Mouse (Mus musculus): ENCODE measurements around the gene Ddx43. TPM values are rescaled to one million over a fixed set of nuclear protein-coding genes. Genes with fewer than 3 reads are reported as not detected.
A peak's percentile ranks its signal among the peaks of the same experiment; 100 is the strongest.

The Ddx43 gene
- polyA plus RNA-seq, 1 experiment from 2014 or later = 0.75 TPM

DNA sequence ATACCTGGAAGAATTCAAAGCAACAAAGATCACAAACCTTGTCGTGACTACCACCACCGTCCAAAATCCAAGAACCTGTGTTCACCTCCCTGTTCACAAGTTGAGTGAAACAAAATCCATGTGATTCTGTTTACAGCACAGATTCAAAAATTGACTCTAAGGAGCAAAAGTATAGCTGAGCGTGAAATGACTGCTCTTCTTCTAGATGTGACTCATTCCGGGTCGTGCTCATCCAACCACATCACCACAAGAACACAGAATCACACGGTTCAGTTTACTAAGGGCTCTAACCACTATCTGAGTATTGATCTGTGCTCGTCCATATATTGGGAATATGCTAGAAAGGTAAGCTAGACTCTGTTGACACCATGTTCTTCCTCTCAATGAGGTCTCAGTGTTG, 8.6 kb upstream of the Ddx43 start:
- no peaks in the 10 kb centered on the region for H3K27me3 ChIP-seq (ENCODE audit: control insufficient read depth, insufficient read depth, low read length)
- H3K4me3 ChIP-seq (replicated peaks; ENCODE audit: low read length) = no peak overlapping the region
- ATAC-seq (ENCODE audit: low FRiP score) (no peak), DNase-seq (ENCODE audit: low spot score) (no peak)
- WGBS = 92% methylated on average over 7 of the region's 7 CpGs
- H3K9me3 ChIP-seq (ENCODE audit: control insufficient read depth, low read length) = no peaks in the 10 kb centered on the region
- H3K36me3 ChIP-seq (replicated peaks; ENCODE audit: control insufficient read depth, insufficient read depth) = no peaks in the 10 kb centered on the region
- no peak overlapping the region for H3K27ac ChIP-seq
- no peak overlapping the region for H3K9ac ChIP-seq
- H3K4me1 ChIP-seq (replicated peaks; ENCODE audit: control insufficient read depth, insufficient read depth, low read length) = no peaks in the 10 kb centered on the region
- H3K4me2 ChIP-seq (replicated peaks) = no peak overlapping the region

DNA sequence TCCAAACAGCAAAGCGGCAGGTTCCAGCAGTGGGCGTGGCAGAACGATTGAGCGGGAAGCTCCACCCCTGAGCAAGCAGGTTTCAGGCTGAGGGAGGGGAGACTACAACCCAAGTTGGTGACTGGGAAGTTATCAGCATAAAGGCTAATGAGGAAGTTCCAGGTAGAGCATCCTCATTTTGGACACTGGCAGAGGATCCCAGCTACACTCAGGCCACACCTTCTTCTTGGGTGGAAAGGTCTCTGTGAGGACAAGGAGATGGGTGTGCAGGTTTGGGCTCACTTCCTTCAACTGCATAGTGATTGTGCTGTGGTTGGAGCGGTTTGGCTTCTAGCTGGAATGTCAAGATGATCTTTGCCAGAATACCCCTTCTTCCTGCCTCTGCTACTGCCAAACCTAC, 5.6 kb upstream of the Ddx43 start:
- Histone ChIP-seq H3K9ac (no peak overlapping the region), H3K27ac (no peak overlapping the region), H3K4me3 (replicated peaks; ENCODE audit: low read length) (no peak overlapping the region), H3K4me1 (replicated peaks; ENCODE audit: control insufficient read depth, insufficient read depth, low read length) (no peaks in the 10 kb centered on the region), H3K36me3 (replicated peaks; ENCODE audit: control insufficient read depth, insufficient read depth) (no peaks in the 10 kb centered on the region), H3K27me3 (ENCODE audit: control insufficient read depth, insufficient read depth, low read length) (peaks cover 26% of the 10 kb centered on the region), H3K9me3 (ENCODE audit: control insufficient read depth, low read length) (no peaks in the 10 kb centered on the region), H3K4me2 (replicated peaks) (no peak overlapping the region)
- ATAC-seq (ENCODE audit: low FRiP score) = no peak
- WGBS = 53% methylated on average over 5 of the region's 5 CpGs
- no peak for DNase-seq (ENCODE audit: low spot score)

DNA sequence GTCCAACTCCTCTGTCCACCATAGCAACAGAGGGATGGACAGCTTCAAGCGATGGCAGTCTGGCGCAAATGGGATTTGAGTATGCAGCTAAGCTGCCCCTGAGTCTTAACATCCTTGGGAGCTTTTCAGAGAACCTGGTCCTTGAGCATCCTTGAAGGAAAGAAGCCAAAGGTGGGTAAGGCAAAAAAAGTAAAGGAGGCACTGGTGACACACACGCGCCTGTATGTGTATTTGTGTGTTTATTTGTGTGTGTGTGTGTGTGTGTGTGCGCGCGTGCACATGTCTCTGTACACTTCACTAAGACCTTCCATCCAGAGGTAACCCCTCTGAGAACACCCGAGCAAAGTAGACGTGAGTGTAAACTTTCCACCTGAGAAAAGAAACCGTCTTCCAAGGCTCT, 1.8 kb upstream of the Ddx43 start:
- 90% methylated on average over 10 of the region's 10 CpGs for WGBS
- Histone ChIP-seq H3K4me3 (replicated peaks; ENCODE audit: low read length) (no peak overlapping the region), H3K27me3 (ENCODE audit: control insufficient read depth, insufficient read depth, low read length) (peaks cover 61% of the 10 kb centered on the region)

DNA sequence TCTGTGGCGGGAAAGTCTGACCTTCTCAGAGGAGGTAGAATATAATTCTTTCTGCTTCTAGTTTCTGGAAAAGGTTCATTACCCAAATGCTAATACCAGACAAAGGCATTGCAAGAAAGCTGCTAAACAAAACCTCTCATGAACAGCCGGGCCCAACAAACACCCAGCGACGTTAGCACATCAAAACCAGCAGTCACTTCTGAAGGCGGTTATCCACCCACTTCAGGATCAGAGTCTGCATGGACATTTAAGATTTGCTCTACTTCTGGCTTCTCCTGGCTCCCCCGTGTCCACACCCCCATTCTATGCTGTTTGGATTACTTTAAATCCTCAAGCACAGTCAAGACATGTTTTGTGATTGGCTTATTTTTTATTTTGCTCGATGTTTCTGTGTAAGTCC, 975 bp upstream of the Ddx43 start:
- Histone ChIP-seq H3K36me3 (replicated peaks; ENCODE audit: control insufficient read depth, insufficient read depth) (no peaks in the 10 kb centered on the region), H3K27me3 (ENCODE audit: control insufficient read depth, insufficient read depth, low read length) (peaks cover 61% of the 10 kb centered on the region), H3K4me2 (replicated peaks) (no peak overlapping the region), H3K4me3 (replicated peaks; ENCODE audit: low read length) (no peak overlapping the region), H3K4me1 (replicated peaks; ENCODE audit: control insufficient read depth, insufficient read depth, low read length) (peaks cover 4% of the 10 kb centered on the region; the same call in 1 of the 2 replicates), H3K9me3 (ENCODE audit: control insufficient read depth, low read length) (no peaks in the 10 kb centered on the region), H3K9ac (no peak overlapping the region), H3K27ac (no peak overlapping the region)
- ATAC-seq (ENCODE audit: low FRiP score) = no peak
- 66% methylated on average over 7 of the region's 7 CpGs for WGBS
- no peak for DNase-seq (ENCODE audit: low spot score)

More for the DNA sequence above, 1.8 kb upstream of the Ddx43 start:
- H3K4me1 ChIP-seq (replicated peaks; ENCODE audit: control insufficient read depth, insufficient read depth, low read length) = peaks cover 4% of the 10 kb centered on the region; the same call in 1 of the 2 replicates
- no peak overlapping the region for H3K27ac ChIP-seq
- no peak overlapping the region for H3K9ac ChIP-seq
- DNase-seq (ENCODE audit: low spot score) = no peak
- H3K36me3 ChIP-seq (replicated peaks; ENCODE audit: control insufficient read depth, insufficient read depth) = no peaks in the 10 kb centered on the region
- no peak for ATAC-seq (ENCODE audit: low FRiP score)
- no peaks in the 10 kb centered on the region for H3K9me3 ChIP-seq (ENCODE audit: control insufficient read depth, low read length)
- H3K4me2 ChIP-seq (replicated peaks) = no peak overlapping the region

DNA sequence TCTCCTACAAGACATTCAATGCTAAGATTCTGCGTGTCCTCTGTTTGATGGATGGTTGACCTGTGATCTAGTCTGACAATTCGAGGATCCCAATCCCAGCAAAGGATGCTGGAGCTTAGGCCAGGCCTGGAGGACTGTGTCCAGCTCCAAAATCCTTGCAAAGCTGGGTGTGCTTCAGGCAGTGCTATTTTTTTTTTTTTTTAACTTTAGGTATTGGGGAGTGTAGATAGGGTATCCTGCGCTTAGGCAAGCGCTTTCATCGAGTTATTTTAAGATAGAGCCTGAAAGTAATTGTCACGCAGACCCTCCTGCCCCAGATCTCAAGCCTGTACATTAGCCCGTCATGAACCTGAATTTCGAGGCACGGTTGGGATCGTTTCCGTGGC, 340 bp upstream of the Ddx43 start:
- Histone ChIP-seq H3K4me2 (replicated peaks) (peak overlapping the region; percentile 64), H3K9ac (no peak overlapping the region), H3K4me3 (replicated peaks; ENCODE audit: low read length) (peak overlapping the region; percentile 51), H3K36me3 (replicated peaks; ENCODE audit: control insufficient read depth, insufficient read depth) (no peaks in the 10 kb centered on the region), H3K27me3 (ENCODE audit: control insufficient read depth, insufficient read depth, low read length) (peaks cover 61% of the 10 kb centered on the region), H3K4me1 (replicated peaks; ENCODE audit: control insufficient read depth, insufficient read depth, low read length) (peaks cover 4% of the 10 kb centered on the region; the same call in 1 of the 2 replicates), H3K9me3 (ENCODE audit: control insufficient read depth, low read length) (no peaks in the 10 kb centered on the region), H3K27ac (no peak overlapping the region)
- DNase-seq (ENCODE audit: low spot score) (no peak), ATAC-seq (ENCODE audit: low FRiP score) (no peak)
- 41% methylated on average over 11 of the region's 11 CpGs for WGBS

DNA sequence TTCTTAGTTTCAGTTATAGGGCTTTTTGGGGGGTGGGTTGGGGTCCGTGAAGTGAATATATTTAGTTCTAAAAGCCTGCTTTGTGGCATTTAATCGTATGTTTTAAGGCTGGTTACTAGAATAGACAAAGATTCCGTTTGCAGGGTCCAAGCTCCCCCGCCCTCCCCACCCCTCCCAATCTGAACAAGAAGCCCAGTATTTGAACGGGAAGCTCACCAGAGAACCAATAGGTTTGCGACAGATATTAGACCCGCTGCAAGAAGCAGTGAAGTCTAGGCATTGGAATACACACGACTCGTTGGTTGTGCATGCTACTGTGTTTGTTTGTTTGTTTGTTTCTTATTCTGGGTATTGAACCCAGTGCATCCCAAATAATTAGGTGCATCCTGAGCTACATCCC, 940 bp downstream of the Ddx43 start:
- Histone ChIP-seq H3K4me3 (replicated peaks; ENCODE audit: low read length) (no peak overlapping the region; the same call in 1 of the 2 replicates), H3K36me3 (replicated peaks; ENCODE audit: control insufficient read depth, insufficient read depth) (no peaks in the 10 kb centered on the region), H3K27me3 (ENCODE audit: control insufficient read depth, insufficient read depth, low read length) (peaks cover 61% of the 10 kb centered on the region), H3K4me2 (replicated peaks) (no peak overlapping the region), H3K4me1 (replicated peaks; ENCODE audit: control insufficient read depth, insufficient read depth, low read length) (peaks cover 4% of the 10 kb centered on the region; the same call in 1 of the 2 replicates), H3K27ac (no peak overlapping the region), H3K9ac (no peak overlapping the region), H3K9me3 (ENCODE audit: control insufficient read depth, low read length) (no peaks in the 10 kb centered on the region)
- 71% methylated on average over 9 of the region's 9 CpGs for WGBS
- ATAC-seq (ENCODE audit: low FRiP score) (no peak), DNase-seq (ENCODE audit: low spot score) (no peak)

DNA sequence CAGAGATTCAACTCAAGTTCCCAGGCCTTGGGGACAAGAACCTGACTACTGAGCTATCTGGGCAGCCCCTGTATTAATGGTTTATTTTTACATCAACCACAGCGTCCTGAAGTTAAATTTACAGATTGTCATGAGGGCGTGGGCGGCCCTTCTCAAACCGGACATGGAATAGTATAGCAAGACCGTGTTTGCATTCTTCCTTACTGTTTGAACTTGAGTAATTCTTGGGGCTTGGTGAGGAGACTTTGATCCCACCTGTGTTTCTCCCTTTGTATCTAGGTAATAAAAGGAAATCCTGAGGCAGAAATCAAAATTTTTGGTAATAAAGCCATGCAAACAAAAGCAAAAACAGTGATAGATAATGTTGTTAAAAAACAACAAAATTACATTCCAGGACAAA, 5.0 kb downstream of the Ddx43 start:
- Histone ChIP-seq H3K4me2 (replicated peaks) (no peak overlapping the region), H3K27ac (no peak overlapping the region), H3K4me1 (replicated peaks; ENCODE audit: control insufficient read depth, insufficient read depth, low read length) (peaks cover 4% of the 10 kb centered on the region; the same call in 1 of the 2 replicates), H3K9ac (no peak overlapping the region), H3K9me3 (ENCODE audit: control insufficient read depth, low read length) (no peaks in the 10 kb centered on the region), H3K36me3 (replicated peaks; ENCODE audit: control insufficient read depth, insufficient read depth) (no peaks in the 10 kb centered on the region), H3K4me3 (replicated peaks; ENCODE audit: low read length) (no peak overlapping the region), H3K27me3 (ENCODE audit: control insufficient read depth, insufficient read depth, low read length) (peaks cover 30% of the 10 kb centered on the region)
- 91% methylated on average over 5 of the region's 5 CpGs for WGBS
- ATAC-seq (ENCODE audit: low FRiP score) = no peak
- DNase-seq (ENCODE audit: low spot score) = no peak

DNA sequence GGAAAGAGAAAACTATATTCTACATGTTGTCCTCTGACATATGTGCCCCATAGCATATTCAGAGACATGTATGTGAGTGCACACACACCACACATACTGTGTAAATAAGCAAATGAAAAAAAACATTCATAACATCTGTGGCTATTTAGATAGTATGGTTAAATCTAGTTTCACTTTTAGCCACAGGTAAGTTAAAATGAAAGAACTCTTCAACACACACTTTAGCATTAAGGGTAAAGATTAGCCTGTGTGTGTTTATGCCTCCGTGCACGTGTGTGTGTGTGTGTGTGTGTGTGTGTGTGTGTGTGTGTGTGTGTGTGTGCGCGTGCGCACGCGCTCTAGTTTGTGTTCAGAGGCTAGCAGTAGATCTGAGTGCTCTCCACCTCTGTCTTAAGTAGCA, 6.0 kb downstream of the Ddx43 start:
- Histone ChIP-seq H3K4me3 (replicated peaks; ENCODE audit: low read length) (no peak overlapping the region), H3K9me3 (ENCODE audit: control insufficient read depth, low read length) (no peaks in the 10 kb centered on the region), H3K4me2 (replicated peaks) (no peak overlapping the region), H3K27me3 (ENCODE audit: control insufficient read depth, insufficient read depth, low read length) (peaks cover 19% of the 10 kb centered on the region), H3K4me1 (replicated peaks; ENCODE audit: control insufficient read depth, insufficient read depth, low read length) (no peaks in the 10 kb centered on the region), H3K9ac (no peak overlapping the region), H3K27ac (no peak overlapping the region), H3K36me3 (replicated peaks; ENCODE audit: control insufficient read depth, insufficient read depth) (no peaks in the 10 kb centered on the region)
- 92% methylated on average over 7 of the region's 7 CpGs for WGBS
- ATAC-seq (ENCODE audit: low FRiP score) (no peak), DNase-seq (ENCODE audit: low spot score) (no peak)

DNA sequence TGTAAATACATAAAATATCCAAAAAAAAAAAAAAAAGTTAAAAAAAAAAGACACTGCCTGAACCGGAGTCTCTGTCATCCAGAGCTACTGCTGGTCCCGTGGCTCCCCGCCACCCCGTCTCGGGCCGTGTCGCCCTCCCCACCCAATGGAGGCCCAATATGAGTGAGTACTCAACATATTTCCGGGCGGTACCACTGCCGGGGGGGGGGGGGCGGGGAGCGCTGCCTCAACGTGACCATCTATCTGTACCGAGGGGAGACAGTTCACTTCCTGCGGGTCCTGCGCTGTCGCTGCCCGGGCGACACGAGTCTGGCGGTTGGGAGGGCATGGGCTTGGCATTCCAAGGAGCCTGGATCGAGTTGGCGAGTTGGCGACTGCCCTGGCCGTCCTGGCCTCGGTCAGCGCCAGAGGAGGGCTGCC, 31.8 kb downstream of the Ddx43 start:
- DNase-seq (ENCODE audit: low spot score) = no peak
- peak overlapping the region; percentile 34; the same call in 1 of the 2 replicates for H3K9ac ChIP-seq
- WGBS = 35% methylated on average over 26 of the region's 27 CpGs

DNA sequence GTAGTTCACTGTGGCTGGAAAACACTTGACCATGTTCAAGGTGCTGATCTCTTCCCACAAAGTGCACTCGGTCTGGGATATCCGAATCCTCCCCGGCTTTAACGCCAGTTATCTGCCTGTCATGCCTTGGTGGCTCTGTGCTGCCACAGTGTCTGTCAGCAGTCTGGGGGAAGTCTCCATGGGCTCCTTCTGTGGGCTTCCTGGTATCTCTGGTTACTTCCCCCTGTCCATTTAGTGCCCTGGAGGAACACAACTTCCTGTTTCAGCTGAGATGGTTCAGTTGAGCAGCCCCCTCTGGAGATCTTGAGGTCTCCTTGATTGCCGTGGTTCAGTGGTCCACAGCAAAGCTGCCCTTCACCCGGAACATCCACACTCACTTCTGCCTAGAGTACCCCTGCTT, 32.6 kb downstream of the Ddx43 start:
- ATAC-seq (ENCODE audit: low FRiP score) (no peak), DNase-seq (ENCODE audit: low spot score) (no peak)
- 78% methylated on average over 6 of the region's 6 CpGs for WGBS
- Histone ChIP-seq H3K27me3 (ENCODE audit: control insufficient read depth, insufficient read depth, low read length) (no peaks in the 10 kb centered on the region), H3K4me3 (replicated peaks; ENCODE audit: low read length) (no peak overlapping the region), H3K27ac (no peak overlapping the region), H3K4me2 (replicated peaks) (no peak overlapping the region), H3K9me3 (ENCODE audit: control insufficient read depth, low read length) (no peaks in the 10 kb centered on the region), H3K4me1 (replicated peaks; ENCODE audit: control insufficient read depth, insufficient read depth, low read length) (no peaks in the 10 kb centered on the region; the same call in 1 of the 2 replicates), H3K36me3 (replicated peaks; ENCODE audit: control insufficient read depth, insufficient read depth) (no peaks in the 10 kb centered on the region), H3K9ac (no peak overlapping the region)

More for the DNA sequence above, 31.8 kb downstream of the Ddx43 start:
- Histone ChIP-seq H3K27ac (no peak overlapping the region), H3K36me3 (replicated peaks; ENCODE audit: control insufficient read depth, insufficient read depth) (no peaks in the 10 kb centered on the region), H3K9me3 (ENCODE audit: control insufficient read depth, low read length) (no peaks in the 10 kb centered on the region), H3K4me2 (replicated peaks) (peak overlapping the region; percentile 56), H3K27me3 (ENCODE audit: control insufficient read depth, insufficient read depth, low read length) (no peaks in the 10 kb centered on the region), H3K4me3 (replicated peaks; ENCODE audit: low read length) (peak overlapping the region; percentile 31), H3K4me1 (replicated peaks; ENCODE audit: control insufficient read depth, insufficient read depth, low read length) (no peaks in the 10 kb centered on the region; the same call in 1 of the 2 replicates)
- ATAC-seq (ENCODE audit: low FRiP score) = peak; percentile 40; the same call in 1 of the 2 replicates

Measured in hindbrain, embryonic 14.5 days (tissue).